Mouse (Mus musculus) small intestine, adult 2 months (tissue): ENCODE results near the gene Ccdc136. TPM values are rescaled to one million over a fixed set of nuclear protein-coding genes. Genes with fewer than 3 reads are reported as not detected.

Experiments used
- H3K27ac ChIP-seq: fragments of 200-500 bp; 2 replicates; pipeline ENCODE4 v1.5.1; 2012; ENCODE audit warnings: low read depth, low read length, control low read depth, inconsistent platforms; ENCODE audit not compliant: insufficient read depth
- H3K27me3 ChIP-seq: fragments of 200-500 bp; 2 replicates; pipeline ENCODE4 v1.6.1; 2012; ENCODE audit warnings: mild to moderate bottlenecking, moderate library complexity, low read length, inconsistent platforms; ENCODE audit not compliant: control insufficient read depth, insufficient read depth
- H3K36me3 ChIP-seq: fragments of 200-500 bp; 2 replicates; pipeline ENCODE4 v1.6.1; 2012; ENCODE audit warnings: mild to moderate bottlenecking, low read length, control low read depth, inconsistent platforms; ENCODE audit not compliant: control insufficient read depth, insufficient read depth
- H3K4me1 ChIP-seq: fragments of 200-500 bp; 2 replicates; pipeline ENCODE4 v1.6.1; 2012; ENCODE audit warnings: low read length, inconsistent platforms, mixed read lengths; ENCODE audit not compliant: control insufficient read depth, insufficient read depth, insufficient read length
- H3K4me3 ChIP-seq: fragments of 200-500 bp; 2 replicates; pipeline ENCODE4 v1.5.1; 2012; ENCODE audit warnings: low read depth, mild to moderate bottlenecking, control low read depth, inconsistent platforms, low read length, moderate library complexity
- CTCF ChIP-seq: fragments of 200-500 bp; IDR thresholded peaks from 2 replicates; pipeline ENCODE4 v1.5.1; 2012; ENCODE audit warnings: low read depth, mild to moderate bottlenecking, control low read depth, inconsistent platforms, low read length, moderate library complexity, mixed read lengths; ENCODE audit not compliant: insufficient replicate concordance, insufficient read length; ENCODE audit errors: extremely low read depth
- POLR2A ChIP-seq: fragments of 200-500 bp; IDR thresholded peaks from 2 replicates; pipeline ENCODE4 v1.6.1; 2012; ENCODE audit warnings: low read depth, mild to moderate bottlenecking, control low read depth, inconsistent platforms, low read length, moderate library complexity
- WGBS: fragments of 180-500 bp; shearing (Covaris S2); methylation state at CpG from one replicate; pipeline ENCODE4 v1.1.7; 2018; 5-methylcytosine and 5-hydroxymethylcytosine counted together
- polyA plus RNA-seq: library from polyadenylated mRNA; depleted of rRNA; stranded (reverse); fragments of >200 nt; gene quantifications from 2 replicates; pipeline ENCODE4 v1.2.3, GENCODE M21; 2012

Gene Ccdc136
- polyA plus RNA-seq, 1 experiment, result 1.8 TPM

DNA sequence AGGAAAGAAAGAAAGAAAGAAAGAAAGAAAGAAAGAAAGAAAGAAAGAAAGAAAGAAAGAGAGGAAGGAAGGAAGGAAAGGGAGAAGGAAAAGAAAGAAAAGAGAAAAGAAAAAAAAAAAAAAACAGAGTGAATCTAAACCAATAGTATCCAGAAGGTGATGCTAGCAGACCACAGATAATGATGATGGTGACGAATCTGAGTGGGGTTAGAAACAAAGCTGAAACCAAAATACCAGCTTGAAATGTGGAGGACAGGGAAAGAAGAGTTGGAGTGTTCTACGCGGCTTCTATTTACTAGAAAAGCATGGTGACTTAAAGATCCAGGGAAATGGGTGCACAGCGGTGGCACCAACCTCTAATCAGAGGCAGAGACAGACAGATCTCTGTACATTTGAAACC, 4.3 kb upstream of the Ccdc136 start:
- Histone ChIP-seq H3K36me3 (no peaks in the 10 kb centered on the region), H3K4me1 (peaks cover 9% of the 10 kb centered on the region; the same call in 1 of the 2 replicates), H3K4me3 (no peak overlapping the region), H3K27ac (no peak overlapping the region), H3K27me3 (peaks cover 15% of the 10 kb centered on the region)
- TF ChIP-seq POLR2A (no peak), CTCF (no peak)
- 62% methylated on average over 4 of the region's 4 CpGs for WGBS

DNA sequence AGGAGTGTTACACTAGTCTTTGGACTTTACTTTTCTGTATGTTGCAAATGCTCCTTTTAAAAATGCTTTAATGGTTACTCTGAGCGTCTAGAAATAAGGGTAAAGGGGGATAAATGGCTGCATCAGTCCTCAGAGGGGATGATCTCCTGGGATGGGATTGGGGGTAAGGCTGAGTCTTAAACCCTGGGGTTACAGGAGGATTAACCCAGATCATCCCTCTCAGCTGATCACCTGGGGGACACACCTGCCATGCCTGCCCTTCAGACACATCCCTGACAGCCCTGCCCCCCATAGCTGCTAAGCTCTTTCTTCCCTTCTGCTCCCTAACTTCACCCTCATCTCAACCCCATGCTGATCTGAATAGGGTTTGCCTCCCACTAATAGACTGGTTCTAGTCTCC, 1.8 kb upstream of the Ccdc136 start:
- H3K27ac ChIP-seq, result no peak overlapping the region
- no peak overlapping the region for H3K4me3 ChIP-seq
- no peak for TF ChIP-seq POLR2A
- H3K27me3 ChIP-seq, result peaks cover 30% of the 10 kb centered on the region
- 0 out of 2 replicates have a peak, but pooled peaks cover 2% of the 10 kb centered on the region for H3K4me1 ChIP-seq
- WGBS, result 81% methylated on average over 1 of the region's 1 CpGs
- H3K36me3 ChIP-seq, result no peaks in the 10 kb centered on the region

DNA sequence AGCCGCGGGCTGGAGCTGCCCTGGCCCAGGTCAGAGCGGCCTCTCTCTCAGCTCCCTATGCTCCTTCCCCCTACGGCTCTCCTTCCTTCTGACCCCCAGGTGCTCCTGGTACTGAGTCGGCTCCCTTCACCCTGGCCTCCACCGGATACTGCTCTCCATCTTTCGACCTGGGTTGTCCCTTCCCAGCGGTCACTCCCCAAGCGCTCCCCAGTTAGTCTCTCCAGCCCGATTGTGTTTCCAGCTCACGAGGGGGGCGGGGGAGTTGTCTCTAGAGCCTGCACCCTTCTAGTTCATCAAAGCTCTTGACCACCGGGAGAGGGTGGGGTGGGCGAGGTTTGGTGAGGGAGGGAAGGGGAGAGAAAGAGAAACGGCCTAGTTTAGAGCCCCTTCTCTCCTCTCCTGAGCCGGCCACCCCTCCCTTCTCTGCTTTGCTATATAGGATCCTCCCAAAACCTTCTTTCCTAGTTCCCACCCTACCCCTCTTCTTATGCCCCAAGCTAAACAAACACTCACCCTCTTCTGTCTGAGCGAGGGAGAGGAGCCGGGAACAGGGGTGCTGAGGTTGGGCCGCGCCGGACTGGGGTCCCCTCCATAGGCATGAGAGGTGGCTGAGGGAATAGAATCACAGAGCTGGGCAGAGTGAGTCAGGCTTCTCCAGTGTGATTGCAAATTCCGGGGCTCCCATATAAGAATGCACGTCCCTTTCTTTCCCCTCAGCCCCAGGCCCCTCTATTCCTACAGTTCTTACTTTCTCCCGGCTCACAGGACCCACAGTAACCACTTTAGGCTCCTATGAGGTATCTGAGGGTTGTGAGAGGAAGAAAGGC, 818 bp downstream of the Ccdc136 start:
- WGBS, result 13% methylated on average over 24 of the region's 24 CpGs
- Histone ChIP-seq H3K4me3 (peak overlapping the region; percentile 62), H3K4me1 (0 out of 2 replicates have a peak, but pooled peaks cover 2% of the 10 kb centered on the region), H3K36me3 (no peaks in the 10 kb centered on the region), H3K27me3 (peaks cover 30% of the 10 kb centered on the region), H3K27ac (no peak overlapping the region)
- no peak for TF ChIP-seq POLR2A
- no peak for TF ChIP-seq CTCF

GRCm38 (mm10) chr6:29397575-29397974, 1.5 kb downstream of the Ccdc136 start:
- no peak overlapping the region for H3K4me3 ChIP-seq
- no peaks in the 10 kb centered on the region for H3K36me3 ChIP-seq
- WGBS, result 39% methylated on average over 6 of the region's 6 CpGs
- H3K27me3 ChIP-seq, result peaks cover 31% of the 10 kb centered on the region
- H3K27ac ChIP-seq, result no peak overlapping the region
- TF ChIP-seq CTCF (no peak), POLR2A (no peak)
- 0 out of 2 replicates have a peak, but pooled peaks cover 2% of the 10 kb centered on the region for H3K4me1 ChIP-seq

DNA sequence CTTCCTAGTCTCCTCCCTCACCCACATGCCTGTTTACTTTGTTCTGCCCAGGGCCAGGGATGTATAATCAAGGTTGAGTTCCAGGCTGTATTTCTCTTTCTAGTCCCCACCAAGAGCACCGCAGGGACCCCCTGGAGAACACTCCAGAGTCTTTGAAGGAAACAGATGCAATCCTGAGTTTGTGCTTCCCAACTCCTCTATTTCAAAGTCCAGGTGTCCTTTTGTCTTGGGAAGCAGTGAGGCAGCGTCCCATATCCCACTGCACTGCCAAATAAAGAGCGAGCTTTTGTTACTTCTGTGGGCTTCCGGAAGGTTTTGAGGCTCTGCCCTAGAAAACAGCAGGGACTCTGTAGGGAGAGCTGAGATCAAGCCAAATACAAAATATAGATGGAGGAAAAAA, 3.7 kb downstream of the Ccdc136 start:
- H3K27me3 ChIP-seq, result peaks cover 32% of the 10 kb centered on the region
- 0 out of 2 replicates have a peak, but pooled peaks cover 2% of the 10 kb centered on the region for H3K4me1 ChIP-seq
- 86% methylated on average over 4 of the region's 4 CpGs for WGBS
- no peak overlapping the region for H3K27ac ChIP-seq
- H3K36me3 ChIP-seq, result no peaks in the 10 kb centered on the region
- TF ChIP-seq CTCF, result no peak
- TF ChIP-seq POLR2A, result no peak
- H3K4me3 ChIP-seq, result no peak overlapping the region

DNA sequence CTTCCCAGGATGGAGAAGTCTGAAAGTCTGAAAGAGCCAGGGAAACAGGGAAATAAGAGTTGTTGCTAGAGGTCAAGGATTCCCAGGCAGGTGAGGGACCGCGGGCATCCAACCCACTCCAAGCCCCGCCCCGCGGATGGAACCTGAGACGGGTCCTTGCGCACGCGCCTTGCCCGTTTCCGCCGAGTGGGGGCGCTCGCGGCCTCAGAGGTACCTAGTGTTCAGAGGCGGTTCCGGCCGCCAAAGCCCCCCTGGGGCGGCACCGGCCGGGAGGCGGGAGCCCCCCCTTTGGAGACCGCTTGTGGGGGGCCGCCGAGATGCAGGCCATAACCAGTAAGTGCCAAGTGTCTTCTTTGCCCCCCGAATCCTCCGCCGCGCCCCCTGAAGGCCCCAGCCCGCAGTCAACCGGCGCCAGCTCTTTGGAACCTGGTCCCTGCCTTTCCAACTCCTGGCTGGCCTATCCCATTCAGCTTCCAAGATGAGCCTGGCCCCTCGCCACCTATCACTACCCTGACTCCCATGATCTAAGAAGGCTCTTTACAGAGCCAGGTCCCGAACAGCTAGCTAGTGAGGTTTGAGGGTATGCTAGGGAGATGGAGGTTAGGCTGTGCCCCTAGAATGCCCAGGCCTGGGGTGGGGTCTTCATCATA, 6.7 kb downstream of the Ccdc136 start:
- Histone ChIP-seq H3K4me1 (no peaks in the 10 kb centered on the region), H3K4me3 (no peak overlapping the region), H3K27ac (no peak overlapping the region), H3K27me3 (peaks cover 16% of the 10 kb centered on the region), H3K36me3 (no peaks in the 10 kb centered on the region)
- WGBS, result 13% methylated on average over 34 of the region's 34 CpGs
- TF ChIP-seq CTCF (no peak), POLR2A (no peak)

DNA sequence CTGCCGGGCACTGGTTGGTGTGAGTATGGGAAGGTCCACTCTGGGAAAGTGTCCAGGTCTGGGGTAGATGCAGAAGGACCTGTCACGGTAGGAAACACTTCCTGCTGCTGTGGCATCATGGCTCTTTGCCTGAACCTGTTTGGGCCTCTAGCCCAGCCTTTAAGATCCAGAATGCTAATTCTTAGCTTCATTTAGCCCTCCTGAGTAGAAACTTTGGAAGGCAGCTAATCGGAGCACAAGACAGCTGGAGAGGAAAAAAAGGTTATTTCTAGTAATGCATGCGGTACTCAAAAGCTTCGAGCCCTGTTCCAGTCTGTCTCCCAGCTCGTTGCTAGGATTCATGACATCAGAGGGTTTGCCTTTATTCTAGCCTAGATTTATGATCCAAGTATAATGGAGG, 10.3 kb downstream of the Ccdc136 start:
- no peaks in the 10 kb centered on the region for H3K36me3 ChIP-seq
- H3K4me1 ChIP-seq, result no peaks in the 10 kb centered on the region
- peaks cover 10% of the 10 kb centered on the region for H3K27me3 ChIP-seq
- WGBS, result 70% methylated on average over 6 of the region's 6 CpGs
- no peak for TF ChIP-seq POLR2A
- no peak for TF ChIP-seq CTCF
- H3K4me3 ChIP-seq, result no peak overlapping the region
- H3K27ac ChIP-seq, result no peak overlapping the region
